Mouse (Mus musculus) hindbrain, embryonic 15.5 days (tissue): ENCODE measurements at regions not wholly inside any gene's neighbourhood (a gene's known extent, or its start where the extent isn't known, plus 50 kb on each side); places are given as distances from the start of the nearest gene placed in this dataset.

ENCODE experiments used
- ATAC-seq: fragments of 200-750 bp; cut with Nextera tagmentation; 2 replicates; pipeline ENCODE4 v1.8.0; 2017; ENCODE audit warnings: low read depth, moderate number of reproducible peaks, moderate TSS enrichment; ENCODE audit not compliant: low FRiP score
- H3K27ac ChIP-seq: fragments of 300-500 bp; sonication (generic); replicated peaks from 2 replicates; pipeline ENCODE4 v1.5.1; 2015; ENCODE audit warnings: mild to moderate bottlenecking, inconsistent platforms
- H3K27me3 ChIP-seq: fragments of 300-500 bp; sonication (generic); 2 replicates; pipeline ENCODE4 v1.6.1; 2015; ENCODE audit warnings: control low read depth, inconsistent platforms
- H3K36me3 ChIP-seq: fragments of 300-500 bp; sonication (generic); 2 replicates; pipeline ENCODE4 v1.6.1; 2015; ENCODE audit warnings: control low read depth, inconsistent platforms
- H3K4me1 ChIP-seq: fragments of 300-500 bp; sonication (generic); replicated peaks from 2 replicates; pipeline ENCODE4 v1.6.1; 2015; ENCODE audit warnings: control low read depth, inconsistent platforms
- H3K4me2 ChIP-seq: fragments of 300-500 bp; sonication (generic); 2 replicates; pipeline ENCODE4 v1.6.1; 2015; ENCODE audit warnings: moderate library complexity, mild to moderate bottlenecking, inconsistent platforms
- H3K4me3 ChIP-seq: fragments of 300-500 bp; sonication (generic); 2 replicates; pipeline ENCODE4 v1.5.1; 2015; ENCODE audit warnings: mild to moderate bottlenecking, inconsistent platforms
- H3K9ac ChIP-seq: fragments of 300-500 bp; sonication (generic); 2 replicates; pipeline ENCODE4 v1.6.1; 2015; ENCODE audit warnings: inconsistent platforms
- H3K9me3 ChIP-seq: fragments of 300-500 bp; sonication (generic); 2 replicates; pipeline ENCODE4 v1.6.1; 2016; ENCODE audit warnings: control low read depth, inconsistent platforms
- WGBS: fragments of 180-500 bp; shearing (Covaris S2); methylation state at CpG from one replicate; pipeline ENCODE4 v1.1.7; 2015; 5-methylcytosine and 5-hydroxymethylcytosine counted together

- H3K9ac ChIP-seq = no peak overlapping the region
- H3K27ac ChIP-seq = no peak overlapping the region
- H3K4me1 ChIP-seq = peaks cover 4% of the 10 kb centered on the region; the same call in 1 of the 2 replicates
- 66% methylated on average over 10 of the region's 10 CpGs for WGBS
- H3K4me3 ChIP-seq = no peak overlapping the region
- H3K4me2 ChIP-seq = no peak overlapping the region
- H3K36me3 ChIP-seq = no peaks in the 10 kb centered on the region
- H3K27me3 ChIP-seq = no peaks in the 10 kb centered on the region
- no peaks in the 10 kb centered on the region for H3K9me3 ChIP-seq
- no peak for ATAC-seq
Measured at GRCm38 (mm10) chr2:68799993-68800740, 61.1 kb upstream of the Cers6 start.

- ATAC-seq = no peak
- no peak overlapping the region for H3K4me3 ChIP-seq
- H3K27ac ChIP-seq = no peak overlapping the region
- 87% methylated on average over 6 of the region's 6 CpGs for WGBS
- H3K4me2 ChIP-seq = no peak overlapping the region
- H3K9me3 ChIP-seq = no peaks in the 10 kb centered on the region
- no peak overlapping the region for H3K9ac ChIP-seq
- H3K27me3 ChIP-seq = no peaks in the 10 kb centered on the region
- no peaks in the 10 kb centered on the region for H3K36me3 ChIP-seq
- peaks cover 14% of the 10 kb centered on the region for H3K4me1 ChIP-seq
Measured at GRCm38 (mm10) chr2:68804117-68804516, 57.1 kb upstream of the Cers6 start.

GRCm38 (mm10) chr2:68805866-68806265 is 55.4 kb upstream of the Cers6 start:
- H3K9me3 ChIP-seq = no peaks in the 10 kb centered on the region
- peak; percentile 56; the same call in 1 of the 2 replicates for ATAC-seq
- H3K4me2 ChIP-seq = 0 out of 2 replicates have a peak overlapping the region, but pooled peaks have one; percentile 32
- 23% methylated on average over 3 of the region's 3 CpGs for WGBS
- H3K36me3 ChIP-seq = no peaks in the 10 kb centered on the region
- H3K4me1 ChIP-seq = peaks cover 11% of the 10 kb centered on the region
- no peaks in the 10 kb centered on the region for H3K27me3 ChIP-seq
- no peak overlapping the region for H3K9ac ChIP-seq
- H3K27ac ChIP-seq = no peak overlapping the region
- no peak overlapping the region for H3K4me3 ChIP-seq

- peak overlapping the region; percentile 32 for H3K4me2 ChIP-seq
- H3K9me3 ChIP-seq = no peaks in the 10 kb centered on the region
- peak overlapping the region; percentile 25; the same call in 1 of the 2 replicates for H3K27ac ChIP-seq
- no peak overlapping the region for H3K9ac ChIP-seq
- H3K4me3 ChIP-seq = no peak overlapping the region
- no peaks in the 10 kb centered on the region for H3K36me3 ChIP-seq
- no peaks in the 10 kb centered on the region for H3K27me3 ChIP-seq
- ATAC-seq = no peak
- 18% methylated on average over 10 of the region's 10 CpGs for WGBS
- peaks cover 11% of the 10 kb centered on the region for H3K4me1 ChIP-seq
Measured at GRCm38 (mm10) chr2:68806311-68806895, 54.8 kb upstream of the Cers6 start.
